Mouse (Mus musculus) thymus, adult 2 months (tissue): Measurements from ENCODE around the gene Lcn12.

Source experiments
- CTCF ChIP-seq: fragments of 200-500 bp; IDR thresholded peaks from 2 replicates; pipeline ENCODE4 v1.5.1; 2012; ENCODE audit warnings: mild to moderate bottlenecking, control low read depth, low read length, moderate library complexity, borderline replicate concordance; ENCODE audit not compliant: control insufficient read depth, poor library complexity, insufficient read depth; ENCODE audit errors: extremely low read depth
- POLR2A ChIP-seq: fragments of 200-500 bp; IDR thresholded peaks from 2 replicates; pipeline ENCODE4 v1.6.1; 2012; ENCODE audit warnings: mild to moderate bottlenecking, low read length, control low read depth, moderate library complexity; ENCODE audit not compliant: control insufficient read depth, poor library complexity, insufficient read depth; ENCODE audit errors: extremely low read depth

GRCm38 (mm10) chr2:25465256-25465655 is 28.5 kb downstream of the Lcn12 start:
- TF ChIP-seq POLR2A (no peak), CTCF (no peak)
